Mouse (Mus musculus): ENCODE measurements at regions not wholly inside any gene's neighbourhood (a gene's known extent, or its start where the extent isn't known, plus 50 kb on each side); places are given as distances from the start of the nearest gene placed in this dataset.

DNA sequence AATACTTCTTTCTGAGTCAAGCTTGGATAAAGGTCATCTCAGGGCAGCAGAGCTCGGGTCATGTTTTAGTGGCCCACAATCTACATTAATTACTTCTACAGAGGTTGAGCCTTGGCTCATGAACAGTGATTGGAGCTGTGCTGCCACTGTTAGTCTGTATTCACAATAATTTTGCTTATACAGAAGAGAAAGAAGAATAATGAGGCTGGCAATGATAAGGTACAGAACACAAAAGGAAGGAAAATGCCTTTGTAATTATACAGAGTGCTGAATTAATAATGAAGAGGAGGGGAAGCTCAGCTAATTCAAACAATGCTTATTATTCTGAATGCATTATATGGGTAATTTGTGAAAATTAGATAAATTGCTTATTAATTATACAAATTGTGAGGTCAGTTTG is 573.9 kb upstream of the Cblb start:
- no peak for DNase-seq

DNA sequence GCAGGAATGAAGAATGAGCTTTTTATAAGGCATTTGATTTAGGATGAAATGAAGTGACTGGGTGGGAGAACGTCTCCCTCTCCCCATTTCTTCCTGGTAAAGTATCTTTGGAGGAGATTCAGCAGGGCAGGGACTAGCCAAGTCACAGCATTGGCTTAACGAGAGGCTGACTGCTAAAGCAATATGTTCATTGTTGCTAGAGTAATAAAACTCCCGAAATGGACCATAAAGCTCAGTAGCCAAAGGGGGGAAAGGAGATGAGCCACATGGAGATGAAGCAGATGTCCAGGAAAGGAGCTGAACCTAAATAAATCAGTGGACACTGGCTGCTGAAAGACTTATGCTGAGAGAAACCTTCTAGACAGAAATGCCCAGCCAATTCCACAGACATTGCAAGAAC is 555.3 kb upstream of the Cblb start:
- DNase-seq: no peak

DNA sequence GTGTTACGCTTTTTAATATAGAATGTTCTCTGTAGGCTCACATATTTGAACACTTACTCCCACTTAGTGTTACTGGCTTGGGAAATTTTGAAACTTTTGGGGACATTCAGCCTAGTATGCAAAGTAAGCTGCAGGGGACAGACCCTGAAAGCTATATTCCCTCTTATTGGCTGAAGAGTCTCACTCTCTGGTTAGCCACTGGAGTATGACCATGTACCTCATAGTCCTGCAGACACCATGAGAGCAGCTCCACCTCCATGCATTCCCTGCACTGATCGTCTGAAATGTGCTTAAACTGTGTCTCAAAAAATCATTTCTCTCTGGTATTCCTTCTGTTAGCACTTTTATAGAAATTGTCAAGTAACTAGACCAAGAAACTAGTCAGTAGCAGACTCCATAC is 534.9 kb upstream of the Cblb start:
- DNase-seq: no peak

DNA sequence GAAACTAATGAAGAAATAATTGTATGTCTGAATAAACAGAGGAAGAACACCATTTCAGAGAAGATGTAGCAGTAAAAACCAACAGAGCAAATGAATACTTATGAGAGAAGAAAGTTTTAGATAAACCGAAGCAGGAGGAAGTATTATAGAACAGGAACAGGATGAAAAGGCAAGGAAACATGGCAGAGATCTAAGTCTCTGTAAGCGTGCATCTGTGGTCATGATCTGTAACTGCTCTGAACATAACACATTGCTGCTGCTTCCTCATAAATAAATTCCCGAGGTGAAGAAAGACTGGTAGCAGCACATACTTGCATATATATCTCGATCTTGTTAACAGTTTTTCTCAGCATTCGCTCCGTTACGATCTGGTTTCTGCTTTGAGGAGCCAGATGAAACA is 533.2 kb upstream of the Cblb start:
- DNase-seq: no peak

DNA sequence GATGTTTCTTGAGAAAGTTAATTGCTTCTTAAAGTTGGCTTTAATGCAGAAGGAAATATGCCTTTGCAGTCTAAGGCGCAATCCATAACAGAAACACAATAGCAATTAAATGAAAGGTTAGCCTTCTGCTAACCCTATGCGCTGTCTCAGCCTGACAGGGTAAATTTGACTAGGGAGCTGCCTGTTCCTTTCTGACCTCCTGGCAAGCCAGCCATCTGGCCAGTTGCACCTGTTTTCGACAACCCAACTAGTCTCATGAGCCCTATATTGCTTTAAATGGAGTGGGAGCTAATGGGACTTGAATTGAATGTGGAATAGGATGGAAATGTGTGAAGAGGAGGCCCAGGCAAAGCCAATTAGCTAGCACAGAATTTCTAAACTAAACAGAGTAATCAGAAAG is 513.9 kb upstream of the Cblb start:
- DNase-seq: no peak

DNA sequence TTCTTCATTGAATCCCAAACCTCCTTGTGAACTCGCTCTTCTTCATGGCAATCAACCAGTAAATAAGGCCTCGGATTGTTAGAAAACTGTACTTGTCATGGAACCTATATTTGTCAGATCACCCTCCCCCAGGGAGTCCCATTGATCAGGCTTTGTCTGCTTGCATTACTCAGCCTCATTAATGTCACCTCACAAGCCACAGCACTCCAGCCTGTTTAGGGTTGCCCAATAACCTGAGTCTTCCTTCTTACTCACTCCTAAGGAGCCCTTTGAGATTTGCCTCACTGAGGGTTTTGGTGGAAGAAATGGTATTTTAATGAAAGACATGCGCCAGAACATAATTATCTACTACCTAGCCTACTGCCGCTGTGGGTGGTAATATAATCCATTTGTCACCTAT is 510.3 kb upstream of the Cblb start:
- no peak for DNase-seq

DNA sequence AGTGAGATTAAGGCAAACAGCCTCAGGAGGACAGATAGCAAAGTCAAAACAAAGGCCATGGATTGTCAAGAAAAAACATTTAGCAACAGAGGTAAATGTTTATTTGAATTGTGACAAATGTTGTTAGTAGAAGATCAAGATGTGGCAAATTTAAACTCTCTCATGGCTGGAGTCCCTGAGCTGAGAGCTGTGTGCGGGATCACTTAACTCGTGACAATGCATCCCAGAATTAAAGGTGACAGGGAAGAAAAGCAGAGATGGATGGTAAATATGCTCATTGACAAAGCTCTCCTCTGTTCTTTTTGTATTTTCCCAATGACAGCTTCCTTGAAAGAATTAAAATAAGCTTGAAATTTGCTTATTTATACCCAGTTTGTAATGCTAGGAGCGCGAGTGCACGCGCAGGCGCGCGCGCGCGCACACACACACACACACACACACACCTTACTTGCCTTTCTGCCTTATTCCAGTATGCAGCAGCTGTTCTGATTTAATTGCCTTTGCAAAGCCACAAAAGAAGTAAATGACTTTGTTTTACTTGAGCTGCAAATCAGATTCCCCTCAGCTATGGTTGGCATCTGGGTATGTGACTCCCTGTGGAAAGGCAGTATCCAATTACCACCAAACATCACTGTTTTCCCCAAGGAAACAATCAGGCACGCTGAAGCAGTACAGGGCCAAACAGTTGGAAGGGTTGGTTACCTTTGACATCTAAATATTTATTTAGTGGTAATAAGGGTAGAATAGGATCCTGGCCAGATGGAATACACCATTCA is 509.5 kb upstream of the Cblb start:
- DNase-seq: no peak

DNA sequence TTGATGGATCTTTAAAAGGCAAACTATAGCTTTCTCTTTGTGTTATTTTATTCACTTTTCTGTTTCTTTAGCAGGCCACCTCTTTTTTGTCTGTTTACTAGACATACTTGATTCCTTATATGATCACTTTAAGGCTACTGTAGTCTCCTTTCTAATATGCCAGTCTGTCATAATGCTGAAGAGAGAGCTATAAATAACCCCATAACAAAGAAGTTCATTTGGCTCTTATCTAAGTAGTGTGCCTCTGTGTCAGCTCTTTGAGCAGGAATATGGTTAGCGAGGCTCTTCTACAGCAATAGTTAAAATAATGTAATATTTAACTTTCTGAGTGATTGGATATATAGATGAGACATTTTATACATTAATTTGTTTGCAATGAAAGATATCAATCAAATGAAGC is 507.0 kb upstream of the Cblb start:
- no peak for DNase-seq

DNA sequence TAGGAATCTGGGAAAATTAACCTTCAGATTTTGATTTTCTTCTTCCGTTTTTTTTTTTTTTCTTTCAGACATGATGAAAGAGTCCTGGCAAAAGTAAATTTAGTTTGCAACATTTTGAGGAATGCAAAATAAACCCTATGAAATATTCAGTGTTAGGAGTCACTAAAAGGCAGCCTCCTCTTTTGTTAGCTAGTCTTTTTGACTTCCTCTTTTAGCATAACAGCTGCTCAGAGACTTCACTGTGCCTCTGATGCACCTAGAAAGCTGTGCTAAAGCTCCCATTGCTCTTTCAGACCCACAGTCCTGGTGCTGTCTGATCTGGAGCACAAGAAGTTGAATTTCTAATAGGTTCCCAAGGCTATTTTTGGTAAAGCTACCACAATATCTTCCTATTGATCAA is 498.5 kb upstream of the Cblb start:
- DNase-seq: peak; percentile 11

DNA sequence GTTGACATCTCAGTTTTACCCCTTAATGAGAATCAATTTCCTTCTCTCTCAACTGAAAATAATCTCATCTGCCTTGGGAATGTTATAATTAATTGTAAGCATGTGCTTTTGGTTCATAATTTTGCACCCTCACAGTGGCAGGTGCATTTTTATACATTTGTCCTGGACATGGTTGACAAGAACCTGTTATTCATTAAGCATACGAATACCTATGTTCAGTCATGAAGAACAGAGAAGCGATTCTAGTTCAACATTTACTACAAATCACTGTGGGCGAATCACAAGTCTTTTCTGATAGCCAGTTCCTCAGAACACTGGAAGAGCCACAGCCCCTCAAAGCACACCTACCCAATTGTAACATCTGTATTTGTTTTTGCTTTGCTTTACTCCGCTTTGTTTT is 487.3 kb upstream of the Cblb start:
- DNase-seq: no peak

DNA sequence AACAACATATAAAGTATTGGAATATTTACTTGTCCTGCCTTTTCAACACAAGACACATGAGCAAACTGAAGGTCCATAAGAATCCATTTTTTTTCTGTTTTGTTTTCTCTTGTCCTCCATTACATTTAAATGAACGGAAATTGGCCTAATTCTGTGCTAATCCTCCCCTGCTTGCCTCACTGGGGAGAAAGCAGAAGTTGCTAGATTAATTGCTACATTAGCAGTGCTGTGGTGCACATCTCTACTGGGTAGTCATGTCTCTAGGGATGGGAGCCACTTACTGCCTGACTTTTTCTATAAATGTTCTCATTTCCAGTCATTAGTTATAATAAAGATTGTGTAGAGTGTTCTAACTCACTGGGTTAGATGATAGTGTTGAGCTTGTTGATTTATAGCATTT is 484.0 kb upstream of the Cblb start:
- DNase-seq: no peak

DNA sequence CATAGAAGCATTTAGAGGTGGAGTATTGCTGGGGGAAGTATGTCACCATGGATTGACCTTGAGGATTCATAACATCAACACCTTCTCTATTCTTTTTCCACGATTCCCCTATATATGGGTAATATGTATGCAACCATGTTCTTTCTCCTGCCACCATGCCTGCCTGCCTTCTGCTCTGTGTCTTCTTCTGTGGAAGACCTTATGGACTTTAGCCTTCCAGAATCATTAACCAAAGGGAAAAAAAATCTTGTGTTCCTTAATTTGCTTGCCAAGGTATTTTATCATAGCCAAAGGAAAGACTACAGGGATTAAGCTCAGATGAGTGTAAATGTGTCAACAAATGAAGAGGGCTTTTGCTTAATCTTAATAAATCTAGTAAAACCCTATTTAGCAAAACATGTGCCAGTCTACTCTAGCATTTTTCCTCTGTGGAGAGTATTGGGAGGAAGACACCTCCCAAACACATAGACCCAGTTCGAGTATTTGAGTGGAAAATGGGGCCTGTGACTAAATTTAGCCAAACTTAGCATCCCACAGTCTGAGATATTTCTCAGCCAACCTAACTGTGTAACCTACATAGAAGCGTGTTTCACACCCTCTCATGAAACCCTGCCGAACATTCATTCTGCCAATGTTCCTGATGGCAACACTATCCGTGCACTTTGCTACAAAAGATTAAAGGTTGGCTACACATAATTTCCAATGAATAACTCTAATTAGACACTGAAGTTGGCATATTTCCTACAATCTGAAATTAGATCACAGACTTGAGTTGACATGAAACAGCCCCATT is 468.0 kb upstream of the Cblb start:
- DNase-seq: peak; percentile 7

DNA sequence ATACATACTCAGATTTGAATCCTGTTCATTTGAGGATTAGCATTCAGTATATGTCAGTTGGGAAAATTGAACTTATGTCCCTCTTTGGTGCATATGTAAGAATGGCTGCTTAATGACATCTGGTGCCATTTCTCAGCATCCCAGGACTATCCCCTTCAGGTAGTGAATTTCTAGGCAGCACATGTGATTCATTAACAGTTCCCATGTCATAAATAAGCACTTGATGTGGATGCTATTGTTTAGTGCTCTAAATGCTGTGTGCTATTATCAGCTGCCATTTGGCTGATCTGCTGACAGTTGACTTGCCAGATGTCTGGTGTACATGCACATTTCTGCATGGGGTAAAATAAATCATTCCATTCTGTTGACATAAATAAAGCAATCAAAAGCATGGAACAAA is 467.0 kb upstream of the Cblb start:
- DNase-seq: no peak

DNA sequence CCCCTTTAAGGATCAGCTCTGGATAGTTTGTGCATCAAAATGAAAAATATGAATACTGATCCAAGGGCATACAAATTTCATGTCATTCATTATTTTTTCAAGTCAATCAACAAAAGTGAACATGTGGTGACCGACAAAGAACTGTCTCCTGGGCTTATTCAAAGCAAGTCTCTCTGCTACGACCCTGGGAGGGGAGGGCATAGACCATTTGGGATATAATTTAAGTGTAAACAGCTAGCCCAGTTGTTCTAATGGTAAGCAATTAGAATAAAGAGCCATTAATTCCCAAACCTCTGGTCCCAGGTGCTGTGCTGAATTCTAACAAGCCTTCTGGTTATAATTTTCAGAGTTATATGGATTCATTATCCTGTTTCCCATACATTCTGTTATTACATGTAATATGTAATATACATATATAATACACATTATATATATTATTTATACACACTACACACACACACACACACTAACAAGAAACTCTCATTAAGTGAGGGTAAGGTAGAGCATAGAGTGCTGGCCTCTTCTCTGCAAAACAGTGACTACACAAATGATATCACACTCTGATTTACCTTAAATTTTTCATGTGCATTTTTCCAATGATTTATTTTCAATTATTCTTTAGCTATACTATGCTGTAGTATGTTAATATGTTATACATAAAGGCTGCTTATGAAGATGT is 453.0 kb upstream of the Cblb start:
- DNase-seq: no peak

DNA sequence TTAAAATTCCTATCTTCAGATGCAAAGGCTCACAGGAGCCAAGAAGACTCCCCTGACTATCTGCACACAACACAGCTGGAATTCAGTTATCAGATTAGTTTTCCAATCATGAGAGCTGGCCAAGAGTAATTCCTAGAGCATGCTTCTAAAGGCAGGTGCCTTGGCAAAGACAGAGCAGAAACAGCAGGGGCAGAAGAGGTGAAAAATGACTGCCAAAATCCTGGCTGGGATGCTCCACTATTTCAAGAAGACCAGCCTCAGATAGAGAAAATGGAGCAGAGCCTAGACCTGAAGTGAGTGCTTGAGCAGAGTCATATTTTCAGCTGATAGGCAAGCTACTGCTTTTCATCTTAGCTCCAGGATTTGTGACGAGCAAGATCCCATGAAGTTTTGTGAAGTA is 450.5 kb upstream of the Cblb start:
- DNase-seq: no peak

DNA sequence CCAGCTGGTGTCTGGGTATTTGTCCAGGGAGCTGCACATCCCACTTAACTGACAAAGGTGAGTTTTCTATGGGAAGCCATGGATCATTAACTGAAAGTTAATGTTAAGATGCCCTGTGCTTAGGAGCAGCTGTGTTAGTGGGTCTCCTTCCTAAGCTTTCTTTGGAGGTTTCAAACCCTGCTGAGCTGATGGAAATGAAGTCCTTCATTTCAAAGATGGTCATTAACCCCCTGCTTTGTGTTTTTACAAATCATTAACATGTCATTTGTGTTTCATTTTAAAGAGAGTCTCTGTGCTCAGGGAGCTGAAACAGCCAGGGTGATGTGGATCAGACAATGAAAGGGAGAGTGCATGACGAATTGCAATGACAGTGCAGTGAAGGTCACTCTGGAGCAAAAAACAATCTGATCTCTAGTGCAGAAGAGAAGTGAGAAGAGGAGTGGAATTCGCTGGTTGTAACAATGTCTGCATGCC is 441.1 kb upstream of the Cblb start:
- no peak for DNase-seq

DNA sequence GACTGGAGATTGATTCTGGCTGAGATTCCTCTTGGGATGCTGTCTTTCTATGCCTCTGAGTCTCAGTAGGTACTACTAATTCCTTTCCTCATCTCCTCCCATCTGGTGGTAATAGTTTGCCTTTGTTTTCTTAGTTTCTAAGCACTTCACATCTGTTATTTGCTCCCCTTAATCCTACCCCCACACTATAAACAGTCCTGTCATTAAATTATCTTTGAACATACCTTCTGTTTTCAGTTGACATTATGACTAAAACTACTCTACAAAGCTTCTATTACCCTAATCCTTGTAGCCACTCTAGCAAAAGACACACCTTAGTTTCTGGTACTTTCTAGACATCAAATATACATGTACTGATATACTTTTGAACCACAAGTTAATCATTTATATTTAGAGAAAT is 413.4 kb upstream of the Cblb start:
- no peak for DNase-seq

DNA sequence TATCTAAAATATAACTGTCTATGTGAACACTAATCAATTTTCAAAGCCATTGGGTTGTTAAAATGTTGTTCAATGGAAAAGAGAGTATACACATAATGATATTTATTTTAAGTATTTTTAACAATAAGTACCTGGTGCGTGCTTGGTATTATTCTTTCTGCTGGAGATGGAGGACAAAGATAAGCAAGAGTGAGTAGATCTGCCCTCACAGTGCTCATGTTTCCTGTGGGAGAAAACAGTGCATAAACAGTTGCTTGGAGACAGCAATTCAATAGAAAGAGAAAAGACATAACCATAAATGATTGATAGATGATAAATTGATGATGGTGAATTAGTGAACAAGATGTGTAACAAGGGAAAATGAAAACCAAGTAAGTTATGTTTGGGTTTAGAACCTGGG is 384.4 kb upstream of the Cblb start:
- no peak for DNase-seq

DNA sequence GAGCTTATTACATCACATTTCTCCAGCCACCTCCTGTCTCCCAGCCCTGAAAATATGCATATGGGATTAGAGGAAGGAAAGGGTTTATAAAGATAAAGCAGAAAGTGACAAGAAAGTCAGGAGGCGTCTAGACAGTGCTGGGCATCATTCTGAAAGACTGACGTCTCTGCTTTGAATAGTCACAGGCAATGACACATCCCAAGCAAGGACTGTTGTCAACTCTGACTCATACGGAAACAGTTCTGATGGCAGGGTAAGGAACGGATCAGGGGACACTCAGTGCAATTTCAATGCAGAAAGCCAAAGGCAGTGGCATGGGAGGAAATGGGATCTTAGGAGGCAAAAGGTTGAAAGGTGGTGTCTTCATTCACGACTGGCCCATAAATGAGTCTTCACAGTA is 380.9 kb upstream of the Cblb start:
- no peak for DNase-seq

DNA sequence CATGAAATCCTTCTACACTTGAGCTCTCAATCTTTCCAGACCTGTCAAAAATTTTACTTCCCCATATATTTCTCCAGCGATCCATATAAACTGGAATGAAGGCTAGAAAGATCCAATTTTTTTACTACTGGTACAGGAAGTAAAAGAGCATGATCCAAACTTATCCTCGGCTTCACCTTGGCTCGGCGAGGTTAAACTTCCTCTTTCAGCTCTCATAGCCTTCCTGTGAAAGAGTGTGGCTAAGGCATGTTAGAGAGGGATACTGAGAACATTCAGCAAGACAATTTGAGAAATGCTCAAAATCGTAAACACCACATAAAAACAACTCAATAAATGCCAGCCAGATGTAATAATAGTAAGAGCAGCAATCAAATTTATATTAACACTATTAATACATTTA is 380.3 kb upstream of the Cblb start:
- no peak for DNase-seq

DNA sequence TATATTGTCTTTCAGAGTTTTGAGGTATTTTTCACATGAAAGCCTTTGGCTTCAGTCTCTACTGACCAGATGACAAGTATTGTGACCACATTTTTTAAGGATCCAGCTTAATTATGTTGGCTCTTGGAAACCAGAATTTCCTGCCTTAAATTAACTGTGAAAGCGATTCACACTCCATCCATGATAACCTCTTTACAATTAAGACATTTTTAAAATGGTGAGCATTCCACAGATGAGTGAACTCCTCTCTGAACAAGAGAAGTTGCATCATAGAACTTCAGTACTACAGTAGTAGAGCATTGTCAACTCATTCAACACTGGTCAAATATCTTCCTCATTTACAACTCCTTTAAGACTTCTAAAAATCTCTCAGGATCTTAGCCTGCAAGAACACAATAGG is 369.3 kb upstream of the Cblb start:
- DNase-seq: no peak

DNA sequence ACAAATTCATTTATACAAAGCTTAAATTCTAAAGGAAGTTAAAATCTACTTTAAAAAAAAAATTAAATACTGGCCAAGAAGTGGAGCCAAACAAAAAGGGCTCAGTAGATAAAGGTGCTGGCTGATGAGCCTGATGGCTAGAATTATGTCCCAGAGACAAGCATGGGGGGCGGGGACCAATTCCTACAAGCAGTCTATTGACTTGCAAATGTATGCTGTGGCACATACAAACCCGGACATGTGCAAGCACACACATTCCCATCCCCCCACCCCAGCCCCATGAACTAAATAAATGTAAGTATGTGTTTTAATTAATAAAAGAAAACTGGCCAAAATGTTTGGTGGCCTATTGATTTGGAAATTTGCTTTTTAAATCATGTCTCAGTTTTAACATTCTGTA is 366.7 kb upstream of the Cblb start:
- DNase-seq: no peak

DNA sequence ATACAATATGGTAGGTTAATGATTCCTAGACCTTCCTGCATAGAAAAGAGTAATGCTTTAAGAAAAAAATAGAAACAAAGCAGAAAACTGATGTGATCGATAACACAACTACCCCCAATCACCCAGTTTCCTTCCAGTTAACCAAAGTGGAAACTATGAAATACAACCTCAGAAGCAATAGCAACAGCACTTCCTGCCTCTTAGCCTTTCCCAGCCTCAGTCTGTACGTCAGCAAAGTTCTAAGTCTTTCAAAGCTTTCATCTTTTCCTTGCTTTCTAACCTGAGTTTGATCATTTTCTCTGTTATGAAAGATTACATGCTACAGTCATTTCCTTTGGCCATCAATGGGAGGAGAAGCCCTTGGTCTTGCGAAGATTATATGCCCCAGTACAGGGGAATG is 355.9 kb upstream of the Cblb start:
- no peak for DNase-seq

DNA sequence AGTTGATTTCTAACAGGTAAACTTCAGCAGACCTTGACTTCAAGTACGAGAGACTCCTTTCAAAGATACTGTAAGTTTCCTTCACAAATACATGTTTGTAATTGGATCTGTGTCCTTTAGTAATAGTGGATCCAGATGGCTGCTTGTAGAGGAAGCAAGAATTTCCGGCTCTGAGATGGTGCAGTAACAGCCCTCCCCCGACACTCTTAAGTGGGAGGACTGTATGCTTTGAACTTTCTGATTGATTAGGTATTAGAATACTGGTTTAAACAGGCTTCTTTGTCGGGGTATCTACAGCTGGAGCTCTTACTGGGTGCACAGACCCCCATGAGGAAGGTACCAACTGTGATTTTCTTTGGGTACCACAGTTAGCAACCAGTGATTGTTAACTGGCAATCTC is 355.0 kb upstream of the Cblb start:
- no peak for DNase-seq

Measured in right cerebral cortex, adult 18-20 months (tissue).